Mouse (Mus musculus) kidney, adult 2 months (tissue): Measurements from ENCODE around the gene Cpsf4l.

ENCODE experiments used
- CTCF ChIP-seq: fragments of 200-500 bp; conservative IDR thresholded peaks from 2 replicates; pipeline ENCODE4 v1.5.1; 2011; ENCODE audit warnings: low read depth, mild to moderate bottlenecking, control low read depth, low read length, moderate library complexity, mixed read lengths; ENCODE audit not compliant: insufficient read depth, insufficient read length
- POLR2A ChIP-seq: fragments of 200-500 bp; IDR thresholded peaks from one replicate; pipeline ENCODE4 v1.6.1; 2011; ENCODE audit warnings: low read depth, low read length, control low read depth

DNA sequence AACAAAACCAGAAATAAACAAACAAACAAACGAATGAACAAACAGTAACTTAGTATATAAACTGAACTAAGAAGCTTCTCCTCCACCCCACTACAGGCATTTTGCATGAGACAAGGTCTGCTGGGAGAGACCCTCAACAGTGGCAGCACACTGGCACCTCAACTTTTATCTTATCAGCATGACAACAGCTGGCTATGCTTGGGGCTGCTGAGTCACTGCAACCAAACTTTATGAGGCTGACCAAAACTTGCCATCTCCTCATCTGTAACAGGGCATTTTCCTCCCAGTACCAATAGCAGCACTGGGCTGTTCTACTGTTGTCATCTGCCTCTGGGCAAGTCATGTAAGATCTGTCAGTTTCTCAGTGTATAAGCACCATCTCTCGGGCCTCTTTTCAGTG is 28.9 kb downstream of the Cpsf4l start:
- TF ChIP-seq CTCF (no peak), POLR2A (no peak)
